ENCODE assay signal across 9 mouse cellular contexts in genomic region chr13:34652353-34653241, GRCm38 (mm10). TPM values are rescaled to one million over a fixed set of nuclear protein-coding genes. Genes with fewer than 3 reads are reported as not detected.
A peak's percentile ranks its signal among the peaks of the same experiment; 100 is the strongest.
DNase-seq lines count a peak whose midpoint lies in the region; ATAC-seq lines count a peak whose summit lies in the region.
"Had no signal": no experiment of that assay in that cellular context is flagged by ENCODE, and none has a peak within 500 bp of the region (broad histone marks: within the 10 kb centered on the region; RNA-seq: fewer than 3 reads in every experiment).

No protein-coding gene starts in this region.

- peak; percentile 19 to 32 for DNase-seq in left cerebral cortex, adult 18-20 months (ENCODE audit: low spot score in 2 of 2)
- DNase-seq in left cerebral cortex, adult 11 months (ENCODE audit: low spot score): no peak
- peak; percentile 82 for DNase-seq in heart, postnatal 25 days (ENCODE audit: low spot score)
- DNase-seq in kidney, postnatal 4 days: peak; percentile 84 to 90
- DNase-seq in ovary, postnatal 10 days (ENCODE audit: low spot score): peak; percentile 53
- peak; percentile 22 for DNase-seq in thymus, postnatal 14 days

- peak overlapping the region; percentile 82 for H3K4me2 ChIP-seq in forebrain, embryonic 16.5 days (ENCODE audit: low read length)
- peak overlapping the region; percentile 96 for H3K4me2 ChIP-seq in lung, embryonic 16.5 days (ENCODE audit: low read depth, low read length)

- peaks cover 26% of the 10 kb centered on the region for H3K27me3 ChIP-seq in forebrain, embryonic 16.5 days (replicated peaks; ENCODE audit: control insufficient read depth, insufficient read depth, low read length)
- H3K27me3 ChIP-seq in lung, embryonic 16.5 days (ENCODE audit: control insufficient read depth, insufficient read depth, low read depth, low read length): peaks cover 3% of the 10 kb centered on the region; the same call in 1 of the 2 replicates

- no peaks in the 10 kb centered on the region for H3K36me3 ChIP-seq in forebrain, embryonic 16.5 days (ENCODE audit: control insufficient read depth, insufficient read depth)
- no peaks in the 10 kb centered on the region for H3K36me3 ChIP-seq in lung, embryonic 16.5 days (ENCODE audit: control insufficient read depth, insufficient read depth, low read length)

- ATAC-seq in forebrain, embryonic 16.5 days: peak; percentile 66
- peak; percentile 84 for ATAC-seq in lung, embryonic 16.5 days (ENCODE audit: low read depth)

- peak overlapping the region; percentile 58 for H3K4me3 ChIP-seq in forebrain, embryonic 16.5 days (replicated peaks; ENCODE audit: low read length)
- H3K4me3 ChIP-seq in lung, embryonic 16.5 days (ENCODE audit: low read length): peak overlapping the region; percentile 57

- H3K9ac ChIP-seq in forebrain, embryonic 16.5 days (replicated peaks; ENCODE audit: low read depth, low read length): peak overlapping the region; percentile 64
- H3K9ac ChIP-seq in lung, embryonic 16.5 days (ENCODE audit: low read length): peak overlapping the region; percentile 77

- peaks cover 26% of the 10 kb centered on the region for H3K4me1 ChIP-seq in forebrain, embryonic 16.5 days (replicated peaks; ENCODE audit: control insufficient read depth, insufficient read depth, low read length)
- H3K4me1 ChIP-seq in lung, embryonic 16.5 days (replicated peaks; ENCODE audit: control insufficient read depth, insufficient read depth, low read length): peaks cover 7% of the 10 kb centered on the region

- no peaks in the 10 kb centered on the region for H3K9me3 ChIP-seq in forebrain, embryonic 16.5 days (ENCODE audit: control insufficient read depth, low read length)
- H3K9me3 ChIP-seq in lung, embryonic 16.5 days (ENCODE audit: control insufficient read depth, low read length): no peaks in the 10 kb centered on the region

- intact Hi-C loops in heart, postnatal 25 days (cut with DNase I): loop anchor here (5.0 kb wide), 1 partner anchor 55 kb away; no protein-coding TSS in a partner anchor

- under 1% methylated on average over 103 of the region's 105 CpGs for WGBS in forebrain, embryonic 16.5 days
- WGBS in lung, embryonic 16.5 days: under 1% methylated on average over 104 of the region's 105 CpGs

- no peak overlapping the region for H3K27ac ChIP-seq in forebrain, embryonic 16.5 days (ENCODE audit: low read length)
- peak overlapping the region; percentile 56 for H3K27ac ChIP-seq in lung, embryonic 16.5 days (ENCODE audit: low read length)

RNA-seq across cellular contexts. Expression of gene Pxdc1, which starts 0.7 kb away (rescaled TPM):
- total RNA-seq in left cerebral cortex, adult 18-20 months (2021): 1 to 10 TPM; 5.1 to 7.9 TPM
- polyA plus RNA-seq in forebrain, embryonic 16.5 days (2015; fragmentation: Nextera tagmentation; extraction: Ambion mirVana): 5.2 and 10.0 TPM in 2 replicates
- total RNA-seq in heart, postnatal 25 days (2021): 10 to 100 TPM; 11.5 to 12.9 TPM
- polyA plus RNA-seq in lung, embryonic 16.5 days (2015; fragmentation: Nextera tagmentation; extraction: Ambion mirVana): 6.2 and 9.0 TPM in 2 replicates
- total RNA-seq: MEL had no signal
